Mouse (Mus musculus) CH12.LX (cell line): Measurements from ENCODE around the gene Fgfrl1. TPM values are rescaled to one million over a fixed set of nuclear protein-coding genes. Genes with fewer than 3 reads are reported as not detected.

Source experiments
- DNase-seq: peaks from one replicate; pipeline ENCODE4 v3.0.0-alpha.2; 2013; ENCODE audit errors: extremely low read depth
- H3K27ac ChIP-seq: 2 replicates; pipeline ENCODE4 v1.5.1; 2012; ENCODE audit warnings: low read depth, mild to moderate bottlenecking, control low read depth, moderate library complexity; ENCODE audit not compliant: insufficient read depth
- H3K27me3 ChIP-seq: replicated peaks from 2 replicates; pipeline ENCODE3; 2012; ENCODE audit warnings: inconsistent platforms
- H3K36me3 ChIP-seq, 2 experiments: replicated peaks in 1 of 2; 2 replicates each; pipeline versions ENCODE3 to v1.6.1; 2012; ENCODE audit warnings: inconsistent platforms in 1 of 2, low read length in 1 of 2, mild to moderate bottlenecking in 1 of 2, mixed read lengths in 1 of 2, moderate library complexity in 1 of 2; ENCODE audit not compliant: control insufficient read depth in 1 of 2, insufficient read depth in 1 of 2
- H3K4me1 ChIP-seq, 2 experiments: 2 replicates each; pipeline ENCODE4 v1.6.1; 2012; ENCODE audit warnings: inconsistent platforms in 1 of 2, moderate library complexity in 1 of 2; ENCODE audit not compliant: insufficient read depth in 2 of 2, control insufficient read depth in 1 of 2
- H3K4me2 ChIP-seq: 2 replicates; pipeline ENCODE4 v1.6.1; 2012; ENCODE audit warnings: low read depth, mild to moderate bottlenecking, control low read depth; ENCODE audit not compliant: poor library complexity, insufficient read depth, severe bottlenecking
- H3K4me3 ChIP-seq, 3 experiments: fragments of 150-350 bp in 1 of 3; sonication (generic) in 1 of 3; replicated peaks in 1 of 3; 2 replicates each; pipeline versions ENCODE3 to v1.5.1; 2011 to 2012; ENCODE audit warnings: low read depth in 2 of 3, low read length in 2 of 3, mild to moderate bottlenecking in 2 of 3, moderate library complexity in 2 of 3, control low read depth in 1 of 3, improper control_type of control experiment in 1 of 3, inconsistent platforms in 1 of 3, mixed read lengths in 1 of 3; ENCODE audit not compliant: poor library complexity in 1 of 3
- H3K79me2 ChIP-seq: replicated peaks from 2 replicates; pipeline ENCODE4 v1.6.1; 2012; ENCODE audit warnings: mild to moderate bottlenecking, moderate library complexity; ENCODE audit not compliant: control insufficient read depth, poor library complexity, insufficient read depth, severe bottlenecking; ENCODE audit errors: extremely low read depth
- H3K9ac ChIP-seq: 2 replicates; pipeline ENCODE4 v1.6.1; 2012; ENCODE audit warnings: low read depth, mild to moderate bottlenecking, control low read depth, moderate library complexity; ENCODE audit not compliant: insufficient read depth
- H3K9me3 ChIP-seq: replicated peaks from 2 replicates; pipeline ENCODE3; 2012; ENCODE audit warnings: low read length, inconsistent platforms, mixed read lengths
- CHD1 ChIP-seq: IDR thresholded peaks from 2 replicates; pipeline ENCODE4 v1.6.1; 2012; ENCODE audit warnings: low read depth, low read length, improper control_type of control experiment, inconsistent platforms
- CHD2 ChIP-seq: IDR thresholded peaks from 2 replicates; pipeline ENCODE4 v1.6.1; 2011; ENCODE audit warnings: low read length, improper control_type of control experiment
- E2F4 ChIP-seq: IDR thresholded peaks from 2 replicates; pipeline ENCODE4 v1.6.1; 2011; ENCODE audit warnings: low read depth, low read length, improper control_type of control experiment; ENCODE audit not compliant: insufficient replicate concordance
- EP300 ChIP-seq: IDR thresholded peaks from 2 replicates; pipeline ENCODE4 v1.6.1; 2011; ENCODE audit warnings: low read length, improper control_type of control experiment
- GABPA ChIP-seq: IDR thresholded peaks from 2 replicates; pipeline ENCODE4 v1.6.1; 2012; ENCODE audit warnings: low read depth, low read length, improper control_type of control experiment, inconsistent platforms; ENCODE audit not compliant: insufficient replicate concordance
- HCFC1 ChIP-seq: IDR thresholded peaks from 2 replicates; pipeline ENCODE4 v1.6.1; 2012; ENCODE audit warnings: low read depth, mild to moderate bottlenecking, inconsistent platforms, low read length, improper control_type of control experiment
- JUND ChIP-seq: conservative IDR thresholded peaks from 2 replicates; pipeline ENCODE4 v1.6.1; 2011; ENCODE audit warnings: low read depth, low read length, improper control_type of control experiment
- KAT2A ChIP-seq: IDR thresholded peaks from 2 replicates; pipeline ENCODE4 v1.6.1; 2012; ENCODE audit warnings: low read length, improper control_type of control experiment, inconsistent platforms; ENCODE audit not compliant: insufficient replicate concordance
- MAFK ChIP-seq: IDR thresholded peaks from 2 replicates; pipeline ENCODE4 v1.6.1; 2011; ENCODE audit warnings: low read length, improper control_type of control experiment; ENCODE audit not compliant: insufficient replicate concordance
- MAX ChIP-seq: IDR thresholded peaks from 2 replicates; pipeline ENCODE4 v1.6.1; 2011; ENCODE audit warnings: low read length, improper control_type of control experiment
- MAZ ChIP-seq: IDR thresholded peaks from 2 replicates; pipeline ENCODE4 v1.6.1; 2012; ENCODE audit warnings: low read depth, mild to moderate bottlenecking, inconsistent platforms, low read length, improper control_type of control experiment, moderate library complexity
- MEF2A ChIP-seq: IDR thresholded peaks from 2 replicates; pipeline ENCODE4 v1.6.1; 2014; ENCODE audit warnings: low read depth, mild to moderate bottlenecking, inconsistent platforms, low read length, improper control_type of control experiment, borderline replicate concordance
- MXI1 ChIP-seq: IDR thresholded peaks from 2 replicates; pipeline ENCODE4 v1.6.1; 2011; ENCODE audit warnings: mild to moderate bottlenecking, low read depth, low read length, improper control_type of control experiment
- NRF1 ChIP-seq: IDR thresholded peaks from 2 replicates; pipeline ENCODE4 v1.6.1; 2014; ENCODE audit warnings: low read depth, mild to moderate bottlenecking, inconsistent platforms, low read length, improper control_type of control experiment, moderate library complexity
- PAX5 ChIP-seq: IDR thresholded peaks from 2 replicates; pipeline ENCODE4 v1.6.1; 2012; ENCODE audit warnings: low read length, inconsistent platforms, mixed read lengths
- POLR2AphosphoS2 ChIP-seq: IDR thresholded peaks from 2 replicates; pipeline ENCODE4 v1.6.1; 2011; ENCODE audit warnings: low read depth, low read length, improper control_type of control experiment
- RAD21 ChIP-seq: IDR thresholded peaks from 2 replicates; pipeline ENCODE4 v1.6.1; 2011; ENCODE audit warnings: low read depth, mild to moderate bottlenecking, low read length, improper control_type of control experiment, moderate library complexity
- SIN3A ChIP-seq: IDR thresholded peaks from 2 replicates; pipeline ENCODE4 v1.6.1; 2012; ENCODE audit warnings: low read length, improper control_type of control experiment, inconsistent platforms
- SMC3 ChIP-seq: IDR thresholded peaks from 2 replicates; pipeline ENCODE4 v1.6.1; 2011; ENCODE audit warnings: low read depth, low read length, improper control_type of control experiment
- TBP ChIP-seq: conservative IDR thresholded peaks from 2 replicates; pipeline ENCODE4 v1.6.1; 2011; ENCODE audit warnings: low read depth, low read length, improper control_type of control experiment
- TCF12 ChIP-seq: IDR thresholded peaks from 2 replicates; pipeline ENCODE4 v1.6.1; 2014; ENCODE audit warnings: low read depth, mild to moderate bottlenecking, inconsistent platforms, low read length, improper control_type of control experiment
- USF2 ChIP-seq: conservative IDR thresholded peaks from 2 replicates; pipeline ENCODE4 v1.6.1; 2011; ENCODE audit warnings: low read depth, low read length, improper control_type of control experiment
- ZKSCAN1 ChIP-seq: IDR thresholded peaks from 2 replicates; pipeline ENCODE4 v1.6.1; 2012; ENCODE audit warnings: low read depth, inconsistent platforms, low read length, improper control_type of control experiment, borderline replicate concordance
- ZNF384 ChIP-seq: IDR thresholded peaks from 2 replicates; pipeline ENCODE4 v1.6.1; 2012; ENCODE audit warnings: low read depth, low read length, improper control_type of control experiment, inconsistent platforms
- dilution Hi-C: fragments of 300-500 bp; cut with MboI; formaldehyde crosslinking; loops from 2 replicates; pipeline ENCODE4 v1.14.3; 2020; ENCODE audit warnings: low sequenced_read_pairs; ENCODE audit not compliant: extremely low pct_unique_long_range_greater_than_20kb, extremely low pct_ligation_motif_present
- in situ Hi-C: fragments of 300-500 bp; cut with MboI; formaldehyde crosslinking; loops from 3 replicates; pipeline ENCODE4 v1.14.3; 2019; ENCODE audit warnings: low sequenced_read_pairs, low pct_ligation_motif_present, low pct_unique_long_range_greater_than_20kb, mixed read lengths
- polyA plus RNA-seq: library from polyadenylated mRNA; unstranded; fragments of >175 nt; gene quantifications from 2 replicates; pipeline ENCODE4 v1.2.1, GENCODE M21; 2012; ENCODE audit warnings: low read depth; ENCODE audit not compliant: insufficient read length
- total RNA-seq, 2 experiments: library from RNA; depleted of rRNA; stranded (reverse); fragments of 300-350 nt in 1 of 2; fragments of >200 nt in 1 of 2; gene quantifications; 2 replicates each; pipeline ENCODE4 v1.2.3; 2012 to 2014

The Fgfrl1 gene
- total and polyA plus RNA-seq, 3 experiments = 0.17 to 0.64 (median 0.26) TPM

DNA sequence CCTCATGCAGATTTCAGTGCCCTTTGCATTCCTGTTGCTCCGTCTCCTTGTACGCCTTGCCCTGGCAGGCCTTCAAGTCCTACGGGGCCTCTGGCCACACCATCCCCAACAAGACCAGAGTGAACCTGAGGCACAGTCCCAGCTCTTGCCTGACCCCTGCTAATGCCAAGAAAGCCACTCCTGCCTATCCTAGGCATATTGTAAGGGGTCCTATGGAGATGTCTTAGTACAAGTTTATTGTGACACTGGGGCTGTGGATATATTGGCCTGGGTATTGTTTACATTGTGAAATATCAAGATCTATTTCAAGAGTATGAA lies 45.9 kb upstream of the Fgfrl1 start:
- Histone ChIP-seq H3K4me2 (no peak overlapping the region), H3K27ac (no peak overlapping the region), H3K36me3 (peaks cover 56 to 99% of the 10 kb centered on the region in 2 experiments), H3K4me1 (no peaks in the 10 kb centered on the region), H3K79me2 (no peaks in the 10 kb centered on the region), H3K4me3 (no peak overlapping the region), H3K9ac (no peak overlapping the region), H3K9me3 (no peaks in the 10 kb centered on the region), H3K27me3 (no peaks in the 10 kb centered on the region)
- no peak for DNase-seq
- no peak for TF ChIP-seq GABPA
- TF ChIP-seq CHD2 = no peak
- TF ChIP-seq HCFC1 = no peak
- TF ChIP-seq RAD21 = no peak
- no peak for TF ChIP-seq MAX
- dilution Hi-C loops (no loop called here), in situ Hi-C loops (no loop called here)

DNA sequence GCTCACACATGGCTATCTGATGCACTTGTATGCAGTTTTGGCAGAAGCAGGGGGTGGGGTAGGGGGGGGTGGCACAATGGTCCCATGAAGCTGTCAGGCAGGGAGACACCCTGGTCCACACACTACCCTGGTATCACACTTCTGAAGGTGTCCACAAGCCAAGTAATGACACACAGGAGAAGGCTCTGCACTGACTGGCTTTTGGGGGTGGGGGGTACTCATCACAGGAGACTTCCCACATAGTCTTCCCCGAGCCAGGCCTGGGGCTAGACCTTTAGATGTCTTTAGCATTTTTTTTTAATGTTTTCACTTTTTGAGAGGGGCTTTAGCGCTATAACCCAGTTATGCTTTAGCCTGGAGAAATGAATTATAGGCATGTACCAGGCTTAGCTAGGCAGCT lies 44.9 kb upstream of the Fgfrl1 start:
- peaks cover 59 to 99% of the 10 kb centered on the region in 2 experiments for H3K36me3 ChIP-seq
- H3K4me1 ChIP-seq = no peaks in the 10 kb centered on the region
- H3K27ac ChIP-seq = no peak overlapping the region
- dilution Hi-C loops = no loop called here
- H3K4me3 ChIP-seq = no peak overlapping the region
- DNase-seq = no peak
- no peak overlapping the region for H3K4me2 ChIP-seq
- no peak overlapping the region for H3K9ac ChIP-seq
- no peaks in the 10 kb centered on the region for H3K27me3 ChIP-seq
- TF ChIP-seq MAX (no peak), MXI1 (no peak), E2F4 (no peak), ZKSCAN1 (no peak), POLR2AphosphoS2 (no peak), ZNF384 (no peak), SIN3A (no peak), KAT2A (no peak), MAFK (no peak), CHD1 (no peak), JUND (no peak), PAX5 (no peak), SMC3 (no peak), USF2 (no peak), MAZ (no peak), TCF12 (no peak), MEF2A (no peak), TBP (no peak), EP300 (no peak), NRF1 (no peak)
- TF ChIP-seq, all 38 proteins: peak for 0
- no peaks in the 10 kb centered on the region for H3K79me2 ChIP-seq
- in situ Hi-C loops = no loop called here
- H3K9me3 ChIP-seq = no peaks in the 10 kb centered on the region
